Mouse (Mus musculus): ENCODE data around the gene Olfr1124.
"Not testable (repeated sequence)": the region's sequence is repeated elsewhere in the genome, so short reads cannot be mapped to it uniquely, and the experiment has no call there.

Gene Olfr1124

DNA sequence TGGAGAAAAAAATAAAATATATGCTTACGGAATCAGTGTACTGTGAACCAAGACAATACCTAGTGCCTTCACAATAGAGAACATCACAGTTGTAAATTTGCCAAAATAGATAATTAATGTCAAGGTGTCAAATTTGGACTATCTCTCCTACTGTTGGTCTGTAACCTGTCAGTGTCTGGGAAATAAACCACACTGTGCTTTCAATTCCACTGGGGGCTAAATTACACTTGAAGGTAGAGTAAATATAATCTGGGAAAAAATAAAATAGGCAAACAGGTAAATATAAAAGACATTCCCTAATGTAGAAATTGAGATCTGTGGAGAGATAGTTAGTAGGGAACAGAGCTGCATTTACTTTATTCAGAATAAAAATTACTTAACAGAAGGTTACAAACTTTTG, at the start of gene Olfr1124:
Gene Olfr1124 (plus strand): TSS at position 301 of the 400 bp plus-strand sequence.
- no peak for DNase-seq (ENCODE audit: low read depth, low spot score)

DNA sequence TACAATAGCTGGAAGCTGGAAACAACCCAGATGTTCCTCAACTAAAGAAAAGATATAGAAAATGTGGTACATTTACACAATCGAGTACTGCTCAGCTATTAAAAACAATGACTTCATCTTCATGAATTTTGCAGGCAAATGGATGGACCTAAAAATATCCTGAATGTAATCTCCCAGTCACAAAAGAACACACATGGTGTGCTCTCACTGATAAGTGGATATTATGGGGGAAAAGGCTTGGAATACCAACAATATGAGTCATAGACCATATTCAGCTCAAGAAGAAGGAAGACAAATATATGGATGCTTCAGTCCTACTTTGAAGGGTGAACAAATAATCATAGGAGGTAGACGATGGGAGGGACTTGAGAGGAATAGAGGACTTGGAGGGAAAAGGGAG, 46.1 kb upstream of the Olfr1124 start:
- no peak for DNase-seq (ENCODE audit: low read depth, low spot score)

DNA sequence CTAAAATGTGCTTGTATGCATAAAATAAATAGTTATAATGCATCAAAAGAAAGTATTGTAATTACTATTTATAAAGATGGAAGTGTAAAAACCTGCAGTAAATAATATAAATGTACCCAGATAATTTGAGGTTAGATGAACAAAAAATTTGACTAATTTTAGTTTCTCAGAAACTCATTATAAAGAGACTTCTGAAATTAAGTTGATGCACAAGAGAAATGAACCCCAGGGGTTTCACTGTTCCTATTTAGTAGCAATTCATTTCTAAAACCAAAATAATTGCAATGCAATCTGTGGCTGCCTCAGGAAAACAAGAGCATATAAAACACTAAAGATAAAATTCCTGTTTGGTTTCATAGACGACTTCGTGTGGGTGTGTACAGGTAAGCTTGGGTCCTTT, 44.5 kb upstream of the Olfr1124 start, which contains the start of gene Olfr1122:
Gene Olfr1122 (plus strand): TSS at position 301 of the 400 bp plus-strand sequence.
- DNase-seq (ENCODE audit: low read depth, low spot score), result no peak

DNA sequence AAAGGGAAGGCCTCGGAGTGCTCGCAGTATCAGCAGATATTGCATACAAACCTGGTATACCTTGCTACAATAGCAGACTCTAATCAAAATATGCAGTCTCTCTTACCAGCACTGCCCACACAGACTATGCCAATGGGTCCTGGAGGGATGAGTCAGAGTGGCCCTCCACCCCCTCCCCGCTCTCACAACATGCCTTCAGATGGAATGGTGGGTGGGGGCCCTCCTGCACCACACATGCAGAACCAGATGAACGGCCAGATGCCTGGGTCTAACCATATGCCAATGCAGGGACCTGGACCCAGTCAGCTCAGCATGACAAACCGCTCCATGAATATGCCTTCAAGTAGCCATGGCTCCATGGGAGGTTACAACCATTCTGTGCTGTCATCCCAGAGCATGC, 36.5 kb upstream of the Olfr1124 start:
- DNase-seq (ENCODE audit: low read depth, low spot score), result not testable (repeated sequence)

DNA sequence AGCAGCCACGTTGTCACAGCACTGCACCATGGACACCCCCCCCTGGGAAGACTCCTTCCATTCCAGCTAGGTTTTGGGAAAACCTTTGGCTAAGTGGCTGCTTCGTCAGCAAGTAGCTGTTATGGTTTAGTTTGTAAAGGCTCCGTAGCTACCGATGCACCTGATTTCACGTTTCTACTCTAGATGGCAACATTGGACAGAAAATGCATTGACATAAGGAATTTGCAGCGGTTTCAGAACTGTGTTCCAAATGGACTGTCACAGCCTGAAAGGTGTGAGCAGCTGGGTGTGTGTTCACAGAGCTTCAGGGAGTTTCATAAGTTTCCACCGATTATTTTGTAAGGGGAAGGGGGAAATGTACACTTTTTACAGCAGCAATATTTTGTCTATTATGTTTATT, 35.4 kb upstream of the Olfr1124 start:
- DNase-seq (ENCODE audit: low read depth, low spot score), result not testable (repeated sequence)

DNA sequence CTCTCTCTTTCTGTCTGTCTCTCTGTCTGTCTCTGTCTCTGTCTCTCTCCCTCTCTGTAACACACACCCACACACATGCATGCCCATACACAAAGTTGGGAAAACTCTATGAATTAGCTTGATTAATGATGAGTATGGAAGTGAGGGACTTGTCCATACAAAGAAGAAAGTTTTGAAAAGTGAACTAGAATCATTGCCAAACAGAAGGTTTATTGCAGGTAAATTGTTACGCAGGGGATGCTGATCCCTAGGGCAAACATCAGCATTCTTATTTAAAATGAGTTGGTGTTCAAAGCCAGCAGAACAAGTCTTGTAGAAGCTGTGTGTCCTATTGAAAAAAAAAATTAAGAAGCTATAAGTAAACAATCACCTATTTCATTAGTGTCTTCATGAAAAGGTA, 13.7 kb upstream of the Olfr1124 start, which contains the start of gene Olfr1123:
Gene Olfr1123 (plus strand): TSS at position 301 of the 400 bp plus-strand sequence.
- no peak for DNase-seq (ENCODE audit: low read depth, low spot score)

DNA sequence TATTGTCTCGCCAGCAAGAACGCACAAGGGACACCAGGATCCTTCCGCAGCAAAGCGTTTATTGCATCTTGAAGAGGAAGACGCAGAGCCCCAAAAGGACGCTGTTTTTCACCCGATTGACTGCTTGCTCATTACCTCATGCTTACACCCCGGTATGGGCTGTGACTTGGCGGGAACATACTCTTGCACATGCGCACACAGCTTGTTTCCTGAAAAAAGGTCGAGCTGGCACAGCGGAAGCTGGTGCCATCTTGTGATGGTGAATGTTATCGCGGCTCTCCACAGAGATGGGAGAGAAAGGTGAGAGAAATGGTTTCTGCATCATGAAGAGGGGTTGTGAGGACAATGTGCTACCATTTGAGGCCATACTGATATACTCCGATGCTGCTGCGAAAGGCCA, 7.7 kb downstream of the Olfr1124 start:
- DNase-seq (ENCODE audit: low read depth, low spot score), result no peak

DNA sequence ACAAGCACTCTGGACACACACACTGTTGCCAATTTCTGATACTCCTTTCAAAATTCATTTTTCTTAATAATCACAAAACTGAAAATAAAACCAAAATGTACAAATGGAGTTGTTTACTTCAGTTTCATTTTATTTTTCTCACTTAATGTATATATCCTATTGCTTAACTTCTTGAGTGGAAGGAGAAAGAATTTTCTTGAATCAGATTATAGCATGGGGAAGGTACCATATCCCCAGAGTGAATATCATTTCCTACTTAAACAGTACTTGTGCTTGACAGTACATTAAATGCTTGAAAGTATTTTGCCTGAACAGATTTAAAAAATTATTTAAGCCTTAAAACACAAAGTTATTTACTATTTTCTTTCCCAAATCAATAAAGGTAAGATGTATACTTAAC, 23.6 kb downstream of the Olfr1124 start, which contains the start of gene Olfr1126:
Gene Olfr1126 (plus strand): TSS at position 301 of the 400 bp plus-strand sequence.
- DNase-seq (ENCODE audit: low read depth, low spot score), result no peak

DNA sequence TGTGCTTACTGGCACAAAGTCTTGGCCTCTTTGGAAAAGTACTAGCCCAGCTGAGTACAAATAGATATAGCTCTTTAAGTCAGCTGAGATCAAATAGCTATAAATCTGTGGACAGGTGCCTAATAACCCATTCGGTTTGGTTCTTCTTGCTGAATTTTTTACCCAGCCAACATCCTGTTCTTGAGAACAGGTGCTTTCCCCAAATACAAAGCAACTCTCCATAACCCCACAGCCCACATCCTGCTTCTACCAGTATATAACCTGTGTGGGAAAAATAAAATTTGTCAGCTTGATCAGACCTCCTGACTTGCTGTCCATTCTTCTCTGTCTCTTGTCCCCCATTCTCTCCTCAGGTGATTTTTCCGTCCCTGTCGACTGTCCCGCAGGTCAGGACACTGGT, 31.7 kb downstream of the Olfr1124 start:
- no peak for DNase-seq (ENCODE audit: low read depth, low spot score)

DNA sequence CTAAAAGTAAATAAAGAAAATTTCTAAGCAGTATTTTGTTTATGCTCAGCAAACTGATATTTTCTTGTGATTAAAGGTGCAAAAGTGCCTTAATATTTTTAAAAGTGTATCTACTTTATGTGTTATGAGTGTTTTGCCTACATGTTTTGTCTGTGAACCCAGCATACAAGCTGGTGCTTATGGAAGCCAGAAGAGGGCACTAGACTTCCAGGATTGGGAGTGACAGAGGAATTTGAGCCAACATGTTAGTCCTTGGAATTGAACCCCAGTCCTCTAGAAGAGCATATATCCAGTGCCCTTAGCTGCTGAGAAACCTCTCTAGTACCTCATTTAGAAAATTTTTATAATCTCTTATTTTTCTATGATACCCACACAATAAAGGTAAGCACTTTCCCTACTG, 50.1 kb downstream of the Olfr1124 start:
- DNase-seq (ENCODE audit: low read depth, low spot score), result no peak

DNA sequence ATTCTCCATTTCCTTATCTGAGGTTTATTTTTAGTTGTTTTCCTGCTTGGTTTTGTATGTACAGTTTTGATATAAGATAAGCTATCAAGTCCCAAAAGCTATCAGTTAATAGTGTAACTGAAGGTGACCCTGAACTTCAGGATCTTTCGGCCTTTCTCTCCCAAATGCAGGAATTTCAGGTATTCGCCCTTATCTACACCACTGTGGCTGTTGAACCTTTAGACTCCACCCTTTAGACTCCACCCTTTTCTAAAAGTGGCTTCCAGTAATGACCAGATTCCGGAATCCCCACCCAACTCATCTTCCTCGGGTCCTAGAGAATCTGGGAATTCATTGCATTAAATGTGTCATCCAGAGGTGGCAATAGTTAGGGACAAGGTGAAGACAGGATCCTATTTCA, 51.1 kb downstream of the Olfr1124 start:
- no peak for DNase-seq (ENCODE audit: low read depth, low spot score)

DNA sequence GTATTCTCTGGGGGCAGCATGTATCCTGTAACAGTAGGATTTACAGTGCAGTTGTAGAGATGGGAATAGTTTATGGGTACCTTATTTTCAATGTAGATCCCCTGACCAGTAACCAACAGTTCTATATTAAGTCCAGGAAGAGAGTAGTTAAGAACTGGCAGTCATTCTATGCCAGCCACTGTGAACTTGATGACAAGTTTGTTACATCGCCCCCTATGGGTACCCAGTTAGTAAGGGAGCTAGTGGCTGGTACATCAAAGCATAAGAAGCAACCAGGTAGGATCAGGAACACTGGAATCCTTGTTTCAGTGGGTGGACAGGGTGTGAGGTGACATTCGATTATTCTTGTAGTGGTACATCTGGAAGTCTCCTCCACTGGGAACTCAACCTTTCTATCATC, 52.2 kb downstream of the Olfr1124 start:
- no peak for DNase-seq (ENCODE audit: low read depth, low spot score)

All from CD4-positive helper T cell, adult 2 months (primary cell).